ENCODE assay signal across 25 mouse cellular contexts in the genomic region with DNA sequence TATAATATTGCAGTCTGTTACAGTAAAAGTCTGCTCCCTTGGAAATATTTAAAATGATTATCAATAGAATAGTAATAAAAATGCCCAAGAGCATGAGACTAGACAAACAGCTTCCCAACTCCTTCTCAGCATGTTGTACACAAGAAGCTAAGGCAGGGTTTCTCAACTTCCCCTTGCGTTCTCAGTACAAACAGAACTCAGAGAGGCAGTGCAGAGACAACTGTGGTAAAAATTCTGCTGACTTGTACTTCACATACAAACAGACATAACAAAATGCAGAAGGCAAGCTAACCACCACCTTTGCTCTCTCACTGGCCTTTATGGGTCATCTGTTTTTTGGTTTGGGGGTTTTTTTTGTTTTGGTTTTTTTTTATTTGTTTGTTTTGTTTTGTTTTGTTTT. TPM values are rescaled to one million over a fixed set of nuclear protein-coding genes. Genes with fewer than 3 reads are reported as not detected.
DNase-seq lines count a peak whose midpoint lies in the region; ATAC-seq and TF ChIP-seq lines count a peak whose summit lies in the region.
"Had no signal": no experiment of that assay in that cellular context is flagged by ENCODE, and none has a peak within 500 bp of the region (broad histone marks: within the 10 kb centered on the region; RNA-seq: fewer than 3 reads in every experiment).

No protein-coding gene starts in this region.

- no peak for TF ChIP-seq CTCF in liver, adult 2 months (IDR thresholded peaks at IDR 0.05; ENCODE audit: low read depth, low read length)

- H3K27ac ChIP-seq in liver, adult 2 months (replicated peaks; ENCODE audit: insufficient read depth, low read depth, low read length), result no peak overlapping the region
- H3K27ac ChIP-seq: embryonic facial prominence, embryonic 12.5 days; embryonic facial prominence, embryonic 15.5 days; heart, embryonic 10.5 days; heart, embryonic 13.5 days; hindbrain, embryonic 12.5 days; hindbrain, embryonic 15.5 days had no signal

- no peaks in the 10 kb centered on the region for H3K4me1 ChIP-seq in liver, adult 2 months (ENCODE audit: control insufficient read depth, insufficient read depth, low read length)
- H3K4me1 ChIP-seq: embryonic facial prominence, embryonic 12.5 days; embryonic facial prominence, embryonic 15.5 days; heart, embryonic 10.5 days; heart, embryonic 13.5 days; hindbrain, embryonic 12.5 days; hindbrain, embryonic 15.5 days had no signal

- no peaks in the 10 kb centered on the region for H3K27me3 ChIP-seq in liver, adult 2 months (ENCODE audit: control insufficient read depth, insufficient read depth, low read length)
- H3K27me3 ChIP-seq: embryonic facial prominence, embryonic 12.5 days; embryonic facial prominence, embryonic 15.5 days; heart, embryonic 13.5 days; hindbrain, embryonic 12.5 days; hindbrain, embryonic 15.5 days had no signal

- 66% methylated on average over 1 of the region's 1 CpGs for WGBS in liver, adult 2 months

- no peak for TF ChIP-seq POLR2A in liver, adult 2 months (IDR thresholded peaks at IDR 0.05; ENCODE audit: extremely low read depth, insufficient read depth, low read length)

- H3K4me3 ChIP-seq in liver, adult 2 months (ENCODE audit: insufficient read depth, low read depth, low read length), result no peak overlapping the region
- H3K4me3 ChIP-seq: embryonic facial prominence, embryonic 12.5 days; embryonic facial prominence, embryonic 15.5 days; heart, embryonic 10.5 days; heart, embryonic 13.5 days; hindbrain, embryonic 12.5 days; hindbrain, embryonic 15.5 days had no signal

- H3K79me2 ChIP-seq in liver, adult 2 months (ENCODE audit: control insufficient read depth, insufficient read depth, low read length), result no peaks in the 10 kb centered on the region

- ATAC-seq in granulocyte monocyte progenitor cell, adult 5-6 weeks (replicated peaks; ENCODE audit: poor library complexity, severe bottlenecking), result peak; percentile 53
- peak; percentile 58 for ATAC-seq in megakaryocyte progenitor cell, adult 5-6 weeks (replicated peaks; ENCODE audit: poor library complexity)
- ATAC-seq: CD4-positive, CD25-positive, alpha-beta regulatory T cell, adult 4 months; forebrain, embryonic 14.5 days; forebrain, postnatal 0 days had no signal

- no peak overlapping the region for H3K9ac ChIP-seq in liver, adult 2 months (ENCODE audit: low read depth, low read length)
- H3K9ac ChIP-seq: embryonic facial prominence, embryonic 12.5 days; embryonic facial prominence, embryonic 15.5 days; forebrain, postnatal 0 days; heart, embryonic 13.5 days; hindbrain, embryonic 12.5 days; hindbrain, embryonic 15.5 days had no signal

- H3K36me3 ChIP-seq in liver, adult 2 months (ENCODE audit: control insufficient read depth, insufficient read depth, low read length), result no peaks in the 10 kb centered on the region
- H3K36me3 ChIP-seq: embryonic facial prominence, embryonic 12.5 days; embryonic facial prominence, embryonic 15.5 days; heart, embryonic 10.5 days; heart, embryonic 13.5 days; hindbrain, embryonic 12.5 days; hindbrain, embryonic 15.5 days had no signal

- DNase-seq in liver, adult 2 months (ENCODE audit: extremely low read depth, low read depth, low spot score), result peak; percentile 31
- no peak for DNase-seq in liver
- DNase-seq in frontal cortex, postnatal 36 days (ENCODE audit: low spot score in 2 of 2), result no peak
- no peak for DNase-seq in gastrocnemius, postnatal 10 days
- DNase-seq: adrenal gland, adult 2 months; adrenal gland, postnatal 14 days; cerebellum, adult 11 months; cerebellum, adult 2 months; cerebellum, adult 9-11 months; cerebellum, postnatal 25 days; forebrain, postnatal 0 days; gastrocnemius, postnatal 14 days; heart, adult 18-20 months; heart, postnatal 14 days; heart, postnatal 4 days had no signal

RNA-seq across cellular contexts. Expression of gene Aga, which starts 15.3 kb away (rescaled TPM):
- total RNA-seq in liver, adult 2 months (2014; rRNA removed), result 28.5 and 30.8 TPM in 2 replicates
- polyA plus RNA-seq in liver, adult 2 months (2012; rRNA removed), result 4.0 and 5.2 TPM in 2 replicates
- total RNA-seq in granulocyte monocyte progenitor cell, adult 5-6 weeks (2014; fragmentation: Nextera tagmentation), result 16.4 and 19.2 TPM in 2 replicates
- total RNA-seq in granulocyte monocyte progenitor cell, adult 5-6 weeks (2017), result 18.6 and 22.9 TPM in 2 replicates
- total RNA-seq in megakaryocyte progenitor cell, adult 5-6 weeks (2015), result 22.3 and 24.1 TPM in 2 replicates
- 19.4 and 23.8 TPM in 2 replicates for total RNA-seq in megakaryocyte progenitor cell, adult 5-6 weeks (2017)
- total RNA-seq in gastrocnemius, postnatal 10 days (2021), result 10 to 100 TPM; 17.1 to 18.6 TPM
